Mouse (Mus musculus): ENCODE data around the gene Msx2. TPM values are rescaled to one million over a fixed set of nuclear protein-coding genes. Genes with fewer than 3 reads are reported as not detected.

Gene Msx2
- total RNA-seq (2021), result under 1 TPM; 0.32 to 0.38 TPM
- long read RNA-seq, result 0 reads

DNA sequence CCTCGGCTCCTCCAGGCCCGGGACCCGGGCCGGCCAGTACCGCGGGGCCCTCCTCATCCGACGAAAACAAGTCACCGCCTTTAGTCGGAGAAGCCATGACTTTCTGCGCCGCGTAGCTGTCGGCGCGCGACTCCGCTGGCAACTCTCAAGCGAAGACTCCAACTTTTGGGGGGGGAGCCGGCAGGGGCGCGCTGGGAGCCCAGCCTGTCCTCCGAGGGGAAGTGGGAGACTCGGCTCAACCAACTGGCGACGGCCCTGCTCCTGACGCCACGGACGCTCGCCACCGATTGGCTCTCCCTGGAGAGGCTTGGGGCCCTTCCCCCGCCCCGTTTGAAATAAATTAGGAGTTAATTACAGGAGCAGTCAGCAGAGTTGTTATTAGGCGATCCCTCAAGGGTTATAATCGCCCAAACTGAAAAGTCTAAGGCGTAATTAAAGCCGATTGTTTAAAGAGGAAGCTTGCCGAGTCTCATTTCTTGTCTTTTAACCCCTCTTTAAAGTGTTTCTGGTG lies at the start of gene Msx2:
Msx2 (minus strand) TSS at position 461 of the 511 bp plus-strand sequence.
- DNase-seq (ENCODE audit: low spot score in 2 of 2), result peak; percentile 7 to 37

DNA sequence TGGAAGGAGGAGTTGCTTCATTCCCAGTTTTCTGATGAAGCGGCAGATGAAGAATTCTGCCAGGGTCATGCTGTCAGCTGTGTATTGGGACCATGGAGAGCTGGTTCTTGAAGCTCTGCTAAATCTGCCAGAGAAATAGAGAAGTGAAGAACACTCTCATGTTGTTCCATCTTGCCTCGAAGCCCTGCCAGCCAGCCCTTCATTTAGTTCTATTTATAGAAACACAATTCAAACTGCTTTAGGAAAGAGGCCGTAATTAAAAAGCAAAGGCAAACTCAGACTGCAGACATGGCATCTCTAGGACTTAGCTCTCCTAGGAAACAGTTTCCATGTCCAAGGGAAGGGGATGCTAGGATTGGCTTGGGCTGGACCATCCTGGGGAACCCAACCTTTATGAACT lies 48.6 kb upstream of the Msx2 start:
- DNase-seq (ENCODE audit: low spot score in 2 of 2), result peak in 1 of 2 experiments; percentile 8

DNA sequence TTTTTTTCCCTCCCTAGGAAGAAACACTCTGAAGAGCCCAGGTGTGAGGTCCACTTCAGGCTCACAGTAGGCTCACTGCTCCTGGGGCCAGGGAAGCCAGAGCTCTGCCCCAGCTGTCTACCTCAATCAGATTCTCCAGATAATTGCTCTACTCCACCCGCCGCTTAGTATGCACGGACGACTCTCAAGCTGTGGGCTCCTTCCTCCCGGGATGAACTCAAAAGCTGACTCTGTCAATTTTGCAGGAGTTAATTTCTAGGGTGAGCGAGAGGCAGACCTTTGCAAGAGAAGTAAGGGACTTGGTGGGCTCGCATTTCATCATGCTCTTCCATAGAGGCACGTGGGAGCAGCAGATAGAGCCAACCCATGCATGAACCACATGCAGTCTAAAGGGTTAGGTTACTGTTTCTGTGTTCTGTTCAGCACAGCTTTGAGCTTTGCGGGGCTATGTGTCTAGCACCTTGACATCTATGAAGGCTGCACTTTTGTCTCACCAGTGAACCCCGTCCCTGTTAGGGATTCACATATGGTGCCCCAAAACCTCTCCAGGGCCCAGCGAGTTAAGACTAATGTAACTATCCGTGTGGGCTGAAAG lies 47.6 kb upstream of the Msx2 start:
- no peak for DNase-seq (ENCODE audit: low spot score in 2 of 2)

DNA sequence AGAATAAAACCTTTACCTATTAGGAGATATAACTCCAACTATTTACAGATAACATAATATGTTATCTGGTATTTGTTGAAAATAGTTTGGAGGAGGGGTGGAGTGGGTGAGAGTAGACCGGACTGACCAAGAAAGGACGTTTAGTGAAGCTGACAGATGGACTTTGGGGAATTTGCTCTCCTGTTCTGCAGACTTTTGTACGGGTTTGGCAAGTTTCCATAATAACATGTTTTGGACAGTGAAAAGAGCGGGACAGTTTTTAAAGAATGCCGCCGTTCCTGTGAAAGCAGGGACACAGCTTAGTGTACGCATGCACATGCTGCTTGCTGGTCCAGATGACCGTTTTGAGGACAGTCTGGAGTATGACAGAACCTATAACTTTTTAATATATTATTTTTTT lies 46.9 kb upstream of the Msx2 start:
- no peak for DNase-seq (ENCODE audit: low spot score in 2 of 2)

GRCm38 (mm10) chr13:53518306-53518705 lies 45.4 kb upstream of the Msx2 start:
- DNase-seq (ENCODE audit: low spot score in 2 of 2), result no peak

GRCm38 (mm10) chr13:53514574-53514973 lies 41.7 kb upstream of the Msx2 start:
- DNase-seq (ENCODE audit: low spot score in 2 of 2), result no peak

GRCm38 (mm10) chr13:53511366-53511765 lies 38.5 kb upstream of the Msx2 start:
- no peak for DNase-seq (ENCODE audit: low spot score in 2 of 2)

DNA sequence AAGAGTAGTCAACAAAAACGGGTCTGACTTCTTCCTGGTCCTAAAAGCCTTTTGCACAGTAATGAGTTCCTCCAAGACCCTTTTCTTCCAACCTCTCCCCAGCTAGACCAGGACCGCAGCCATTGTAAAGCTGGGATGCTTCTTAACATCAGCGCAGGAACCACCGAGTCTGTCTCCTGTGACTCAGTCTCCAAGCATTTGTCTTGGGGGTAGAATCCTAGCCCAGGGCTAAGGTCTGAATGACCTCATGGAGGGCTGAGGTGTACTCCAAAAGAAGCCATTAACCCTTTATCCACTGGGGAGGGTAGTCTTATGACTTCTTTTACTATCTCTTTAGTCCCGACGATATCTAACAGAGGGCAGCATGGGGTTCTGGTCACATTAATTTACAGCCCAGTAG lies 29.5 kb upstream of the Msx2 start:
- no peak for DNase-seq (ENCODE audit: low spot score in 2 of 2)

GRCm38 (mm10) chr13:53501561-53502253 lies 28.8 kb upstream of the Msx2 start:
- no peak for DNase-seq (ENCODE audit: low spot score in 2 of 2)

DNA sequence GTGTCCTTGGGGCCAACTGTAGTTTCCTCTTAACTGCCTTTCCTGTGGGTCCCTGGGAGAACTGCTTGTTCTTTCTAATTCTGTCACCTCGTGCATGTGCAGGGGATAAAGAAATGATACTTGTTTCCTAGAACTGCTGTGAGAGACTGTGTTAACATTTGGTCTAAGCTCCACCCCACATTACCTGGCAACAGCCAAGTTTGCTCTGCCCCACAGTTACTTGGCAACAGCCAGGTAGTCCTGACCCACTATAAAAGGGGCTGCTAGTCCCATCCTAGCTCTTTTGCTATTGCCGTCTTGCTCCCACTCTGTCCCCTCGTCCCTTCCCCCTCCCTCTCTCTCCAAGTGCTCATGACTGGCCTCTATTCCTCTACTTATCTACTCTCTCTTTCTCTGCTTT lies 28.2 kb upstream of the Msx2 start:
- DNase-seq (ENCODE audit: low spot score in 2 of 2), result no peak

GRCm38 (mm10) chr13:53486512-53486911 lies 13.6 kb upstream of the Msx2 start:
- DNase-seq (ENCODE audit: low spot score in 2 of 2), result no peak

DNA sequence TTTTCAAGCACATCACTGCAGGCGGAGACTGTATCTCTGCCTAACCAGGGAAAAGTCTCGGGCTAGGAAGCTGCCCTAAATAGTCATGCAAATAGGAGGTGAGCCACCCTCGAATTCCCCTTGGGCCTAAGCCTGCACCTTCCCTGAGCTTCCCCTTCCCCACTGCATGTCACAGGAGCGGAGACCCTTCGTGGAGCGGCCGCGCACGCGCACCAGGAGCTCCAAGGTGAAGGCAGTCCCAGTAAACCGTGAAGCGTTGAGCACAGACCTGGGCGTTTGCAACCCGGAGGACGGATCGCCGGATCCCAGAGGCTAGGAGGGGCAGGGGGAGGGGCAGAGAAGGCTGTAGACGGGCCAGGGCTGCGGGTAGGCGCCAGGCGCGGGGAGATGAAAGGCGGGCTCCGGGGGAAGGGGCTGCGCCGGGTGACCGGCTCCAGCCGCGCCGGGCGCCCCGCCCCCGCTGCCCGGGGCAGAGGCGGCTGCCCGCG lies 2.9 kb upstream of the Msx2 start:
- DNase-seq (ENCODE audit: low spot score in 2 of 2), result no peak

DNA sequence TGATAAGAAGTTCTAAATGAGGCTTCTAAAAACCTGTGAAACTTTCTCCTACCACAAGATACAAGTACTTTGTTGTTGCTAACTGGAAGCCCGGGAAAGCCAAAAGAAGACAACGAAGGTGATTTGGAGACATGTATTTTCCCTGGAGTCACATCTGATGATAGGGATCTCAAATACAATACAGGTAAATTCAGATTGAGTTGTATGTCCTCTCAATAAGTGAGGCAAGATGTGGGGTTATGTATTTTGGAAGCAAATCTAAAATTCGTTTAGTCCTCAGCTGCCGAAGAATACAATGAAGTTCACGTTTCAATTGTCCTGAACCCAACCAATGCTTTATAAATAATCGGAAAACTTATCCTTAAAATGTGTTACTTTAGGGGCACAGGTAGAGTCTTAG lies 1.6 kb upstream of the Msx2 start:
- DNase-seq (ENCODE audit: low spot score in 2 of 2), result no peak

DNA sequence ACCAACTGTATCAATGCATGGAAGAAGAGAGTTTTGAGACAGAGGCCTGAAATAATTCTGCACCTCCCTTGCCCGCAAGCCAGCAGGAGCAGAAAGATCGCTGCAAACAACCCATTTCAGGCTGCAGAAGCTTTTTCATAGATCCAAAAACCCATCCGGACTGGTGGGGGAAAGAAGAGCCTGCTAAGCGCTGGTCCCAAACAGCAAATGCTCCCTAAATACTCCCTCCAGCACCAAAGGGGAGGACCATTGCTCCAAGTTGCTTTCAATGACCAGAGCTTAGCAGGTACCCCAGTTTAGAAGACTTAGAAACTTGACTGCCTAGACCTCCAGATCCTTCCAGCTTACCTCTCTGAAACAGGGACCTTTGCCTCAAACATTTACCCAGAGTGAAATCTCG lies 1.1 kb upstream of the Msx2 start:
- DNase-seq (ENCODE audit: low spot score in 2 of 2), result no peak

DNA sequence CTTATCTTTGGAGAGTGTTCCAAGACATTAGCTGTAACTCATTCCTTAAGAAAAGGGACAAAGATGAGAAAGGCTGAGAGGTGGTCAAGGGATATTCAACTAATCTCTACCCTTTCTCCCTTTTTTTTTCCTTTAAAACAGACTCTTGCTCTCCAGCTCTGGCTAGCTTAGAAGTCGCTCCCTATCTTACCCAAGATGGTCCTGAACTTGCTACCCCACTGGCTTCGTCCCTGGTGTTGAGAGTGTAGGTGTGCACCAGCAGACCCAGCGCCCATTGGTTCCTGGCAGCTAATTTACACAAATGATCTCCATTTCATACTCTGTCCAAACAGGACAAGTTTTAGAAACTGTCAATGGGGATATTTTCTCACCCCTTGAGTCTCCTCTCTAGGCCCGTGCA lies 417 bp upstream of the Msx2 start:
- no peak for DNase-seq (ENCODE audit: low spot score in 2 of 2)

DNA sequence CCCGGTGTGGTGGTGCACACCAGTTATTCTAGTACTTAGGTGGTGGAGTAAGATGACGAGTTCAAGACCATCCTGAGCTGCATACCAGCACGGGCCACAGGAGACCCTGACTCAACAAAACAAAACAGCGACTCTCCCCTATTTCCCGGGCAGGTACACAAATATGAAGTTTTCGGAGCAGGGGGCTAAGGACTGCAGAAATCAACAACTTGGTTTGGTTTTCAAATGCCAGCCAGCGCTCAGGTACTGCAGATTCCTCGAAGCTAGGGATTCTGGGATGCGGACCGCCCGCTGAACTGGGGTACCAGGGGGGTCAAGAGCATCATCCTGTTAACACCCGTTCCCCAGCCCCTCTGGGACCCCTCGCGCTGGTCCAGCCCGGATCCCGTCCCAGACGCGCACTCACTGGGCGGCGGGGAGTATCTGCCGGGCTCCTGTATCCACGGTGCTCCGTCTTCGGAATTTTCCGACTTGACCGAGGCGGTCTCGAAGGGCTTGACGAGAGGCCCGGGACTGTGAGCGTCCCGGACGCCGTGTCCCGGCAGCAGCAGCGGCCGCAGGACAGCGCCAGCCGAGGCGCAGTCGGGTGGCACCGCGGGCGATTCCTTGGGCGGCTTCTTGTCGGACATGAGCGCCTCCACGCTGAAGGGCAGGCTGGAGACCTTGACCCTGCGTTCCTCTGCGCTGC lies 804 bp downstream of the Msx2 start:
- no peak for DNase-seq (ENCODE audit: low spot score in 2 of 2)

DNA sequence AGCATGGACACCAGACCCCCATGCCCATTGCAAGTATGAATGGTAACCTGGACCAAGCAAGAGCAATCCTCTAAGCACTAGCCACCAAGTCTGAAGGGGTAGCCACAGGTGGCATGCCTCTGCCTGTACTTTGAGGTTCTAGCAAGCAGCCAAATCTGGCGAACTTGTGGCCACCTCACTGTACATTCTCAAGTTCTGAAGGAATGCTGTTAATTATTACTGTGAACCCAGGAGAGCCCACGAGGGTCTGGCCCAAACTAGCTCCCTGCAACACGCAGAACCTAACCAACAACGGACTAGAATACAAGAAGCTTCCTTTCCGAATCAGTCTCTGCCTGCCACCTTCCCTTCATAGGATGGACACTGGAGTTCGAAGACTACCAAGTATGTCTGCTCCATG lies 1.5 kb downstream of the Msx2 start:
- DNase-seq (ENCODE audit: low spot score in 2 of 2), result no peak

DNA sequence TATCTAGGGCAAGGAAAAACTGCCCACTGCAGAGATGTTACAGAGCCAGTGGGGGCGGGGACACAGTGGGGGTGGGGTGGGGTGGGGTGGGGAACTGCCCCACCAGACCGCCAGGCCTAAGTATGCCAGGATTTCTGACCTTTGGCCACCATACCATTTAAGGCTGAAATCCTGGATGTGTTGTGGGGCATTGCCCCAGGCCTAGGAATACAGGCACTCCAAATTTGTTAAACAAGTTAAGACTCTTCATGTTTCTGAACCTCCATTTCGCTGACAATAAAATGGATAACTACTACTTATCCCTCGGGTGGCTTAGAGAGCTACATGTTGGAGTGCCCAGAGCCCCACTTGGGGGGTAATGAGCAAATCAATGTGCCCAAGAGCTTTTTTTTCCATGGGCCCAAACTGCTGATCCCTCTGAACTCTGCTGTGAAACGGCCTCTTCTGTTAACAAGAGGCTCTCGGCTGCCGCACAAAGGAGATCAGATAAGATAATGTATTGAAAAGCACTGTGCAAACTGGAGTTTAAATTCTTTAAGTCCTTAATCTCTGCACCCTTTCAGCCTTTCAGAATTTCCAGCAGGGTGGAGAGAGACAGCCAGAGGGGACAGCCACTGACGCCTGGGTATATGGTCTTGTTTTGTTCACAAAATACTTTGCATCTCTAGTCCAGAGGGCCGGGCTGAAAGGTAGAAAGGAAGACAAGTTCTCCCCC lies 2.3 kb downstream of the Msx2 start:
- no peak for DNase-seq (ENCODE audit: low spot score in 2 of 2)

- DNase-seq (ENCODE audit: low spot score in 2 of 2), result no peak
Measured at GRCm38 (mm10) chr13:53469756-53470155, 3.1 kb downstream of the Msx2 start.

DNA sequence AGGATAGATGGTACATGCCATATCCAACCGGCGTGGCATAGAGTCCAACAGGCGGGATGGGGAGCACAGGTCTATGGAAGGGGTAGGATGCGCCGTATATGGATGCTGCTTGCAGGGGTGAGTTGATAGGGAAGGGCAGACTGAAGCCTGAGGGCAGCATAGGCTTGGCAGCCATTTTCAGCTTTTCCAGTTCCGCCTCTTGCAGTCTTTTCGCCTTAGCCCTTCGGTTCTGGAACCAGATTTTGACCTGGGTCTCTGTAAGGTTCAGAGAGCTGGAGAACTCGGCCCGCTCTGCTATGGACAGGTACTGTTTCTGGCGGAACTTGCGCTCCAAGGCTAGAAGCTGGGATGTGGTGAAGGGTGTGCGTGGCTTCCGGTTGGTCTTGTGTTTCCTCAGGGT lies 4.7 kb downstream of the Msx2 start:
- no peak for DNase-seq (ENCODE audit: low spot score in 2 of 2)

GRCm38 (mm10) chr13:53466189-53466866 lies 6.5 kb downstream of the Msx2 start:
- DNase-seq (ENCODE audit: low spot score in 2 of 2), result no peak

Measured in layer of hippocampus, adult 18-20 months (tissue).